Mouse (Mus musculus): ENCODE data around the gene Selplg.

DNA sequence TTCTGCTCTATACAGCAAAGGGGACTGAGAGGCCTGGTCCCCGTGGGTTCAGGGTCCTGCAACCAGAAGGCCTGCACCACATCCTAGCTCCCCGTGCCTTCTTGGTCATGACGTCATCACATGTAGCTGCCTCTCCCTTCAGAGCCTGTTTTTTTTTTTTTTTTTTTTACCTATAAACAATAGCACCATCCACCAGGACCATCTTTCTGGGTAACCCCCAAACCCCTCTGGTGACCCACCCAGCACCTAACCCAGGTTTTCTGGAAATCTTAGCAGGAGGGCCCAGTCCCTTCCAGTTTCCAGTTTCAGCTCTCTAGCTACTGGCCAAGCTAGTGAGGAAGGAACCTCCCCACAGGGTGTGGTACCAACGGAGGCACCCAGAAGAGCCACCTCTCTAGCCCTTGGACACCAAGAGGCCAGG, 4.4 kb downstream of the Selplg start:
- no peak for TF ChIP-seq POLR2A (IDR thresholded peaks at IDR 0.05; ENCODE audit: extremely low read depth, insufficient read depth, low read length)
- TF ChIP-seq CTCF (IDR thresholded peaks at IDR 0.05; ENCODE audit: extremely low read depth, insufficient read depth, low read length), result no peak

Measured in cortical plate, adult 2 months (tissue).